Mouse (Mus musculus) kidney, adult 2 months (tissue): ENCODE measurements at regions not wholly inside any gene's neighbourhood (a gene's known extent, or its start where the extent isn't known, plus 50 kb on each side); places are given as distances from the start of the nearest gene placed in this dataset.

Source experiments
- DNase-seq: peaks from one replicate; pipeline ENCODE4 v3.0.0; 2021
- H3K27ac ChIP-seq: fragments of 200-500 bp; 2 replicates; pipeline ENCODE4 v1.5.1; 2012; ENCODE audit warnings: low read depth, low read length, control low read depth, inconsistent platforms; ENCODE audit not compliant: insufficient read depth
- H3K27me3 ChIP-seq: fragments of 200-500 bp; replicated peaks from 2 replicates; pipeline ENCODE4 v1.6.1; 2012; ENCODE audit warnings: mild to moderate bottlenecking, moderate library complexity, low read length, inconsistent platforms; ENCODE audit not compliant: control insufficient read depth, insufficient read depth
- H3K36me3 ChIP-seq: fragments of 200-500 bp; 2 replicates; pipeline ENCODE4 v1.6.1; 2012; ENCODE audit warnings: mild to moderate bottlenecking, moderate library complexity, low read length, inconsistent platforms; ENCODE audit not compliant: control insufficient read depth, insufficient read depth
- H3K4me1 ChIP-seq: fragments of 200-500 bp; 2 replicates; pipeline ENCODE4 v1.6.1; 2011; ENCODE audit warnings: low read length; ENCODE audit not compliant: control insufficient read depth, insufficient read depth
- H3K4me3 ChIP-seq: fragments of 200-500 bp; 2 replicates; pipeline ENCODE4 v1.5.1; 2011; ENCODE audit warnings: mild to moderate bottlenecking, low read depth, low read length, control low read depth; ENCODE audit not compliant: insufficient read depth
- CTCF ChIP-seq: fragments of 200-500 bp; conservative IDR thresholded peaks from 2 replicates; pipeline ENCODE4 v1.5.1; 2011; ENCODE audit warnings: low read depth, mild to moderate bottlenecking, control low read depth, low read length, moderate library complexity, mixed read lengths; ENCODE audit not compliant: insufficient read depth, insufficient read length
- POLR2A ChIP-seq: fragments of 200-500 bp; IDR thresholded peaks from one replicate; pipeline ENCODE4 v1.6.1; 2011; ENCODE audit warnings: low read depth, low read length, control low read depth
- WGBS: fragments of 180-500 bp; shearing (Covaris S2); methylation state at CpG from one replicate; pipeline ENCODE4 v1.1.7; 2018; 5-methylcytosine and 5-hydroxymethylcytosine counted together

DNA sequence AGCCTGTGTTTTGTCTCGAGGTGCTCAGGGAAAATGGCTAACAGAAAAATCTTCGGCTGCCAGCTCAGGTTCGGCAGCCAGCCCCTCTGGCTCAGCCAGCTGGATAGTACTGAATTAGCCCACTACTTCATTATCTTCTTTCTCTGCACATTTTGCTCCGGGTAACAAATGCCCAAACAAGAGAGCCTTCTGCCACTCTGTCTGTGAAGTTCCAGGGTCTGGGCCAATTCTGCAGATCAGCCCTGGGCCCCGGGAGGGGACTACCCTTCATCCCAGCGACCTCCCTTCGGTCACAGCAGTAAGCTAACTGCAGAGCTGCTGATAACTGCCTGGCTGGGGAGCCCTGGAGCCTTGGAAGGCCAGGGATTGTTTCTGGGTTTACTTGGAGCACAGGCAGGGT lies 119.6 kb upstream of the Ofcc1 start:
- no peak for DNase-seq
- H3K4me3 ChIP-seq = no peak overlapping the region
- no peaks in the 10 kb centered on the region for H3K27me3 ChIP-seq
- H3K4me1 ChIP-seq = no peaks in the 10 kb centered on the region
- H3K27ac ChIP-seq = no peak overlapping the region
- no peak for TF ChIP-seq POLR2A
- no peak for TF ChIP-seq CTCF
- no peaks in the 10 kb centered on the region for H3K36me3 ChIP-seq
- WGBS = 63% methylated on average over 7 of the region's 7 CpGs

DNA sequence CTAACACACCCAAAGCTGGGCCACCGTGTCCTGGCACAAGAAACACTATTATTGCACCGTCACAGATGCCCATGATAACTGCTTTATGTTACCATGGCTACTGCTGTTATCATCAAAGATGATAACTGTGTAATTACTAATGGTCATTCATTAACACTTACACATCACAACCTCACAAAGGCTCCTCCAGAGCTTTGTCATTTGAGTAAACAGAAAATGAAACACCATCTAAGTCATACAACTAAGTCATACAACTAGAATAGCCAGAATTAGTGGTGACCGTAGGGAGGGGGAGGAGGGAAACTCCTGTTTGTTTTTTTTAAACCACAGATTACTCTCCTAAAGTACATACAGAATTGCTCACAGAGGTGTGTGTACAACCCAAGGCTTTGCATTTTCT lies 111.4 kb upstream of the Ofcc1 start:
- Histone ChIP-seq H3K4me3 (no peak overlapping the region), H3K36me3 (no peaks in the 10 kb centered on the region), H3K27me3 (no peaks in the 10 kb centered on the region), H3K27ac (no peak overlapping the region), H3K4me1 (no peaks in the 10 kb centered on the region)
- TF ChIP-seq POLR2A = no peak
- no peak for TF ChIP-seq CTCF
- WGBS = 86% methylated on average over 3 of the region's 3 CpGs
- no peak for DNase-seq

DNA sequence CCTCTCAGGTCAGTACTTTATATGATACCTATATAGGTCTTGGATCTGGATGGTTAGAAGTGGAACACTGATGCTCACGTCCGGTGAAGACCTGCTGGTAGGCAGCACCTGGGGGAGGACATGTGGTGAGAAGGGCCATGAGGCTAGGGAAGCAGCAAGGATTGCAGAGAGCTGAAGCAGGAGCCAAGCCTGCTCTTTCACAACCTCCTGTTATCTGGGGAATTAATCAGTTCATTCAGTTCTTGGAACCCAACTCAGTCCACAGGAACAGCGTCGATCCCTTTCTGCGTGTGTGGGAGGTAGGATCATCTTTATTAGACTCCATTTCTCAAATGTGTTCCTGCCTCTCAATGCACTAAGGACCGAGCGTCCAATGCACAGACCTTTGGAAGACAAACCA lies 107.9 kb upstream of the Ofcc1 start:
- no peak for DNase-seq
- Histone ChIP-seq H3K4me3 (no peak overlapping the region), H3K4me1 (no peaks in the 10 kb centered on the region), H3K27me3 (no peaks in the 10 kb centered on the region), H3K36me3 (no peaks in the 10 kb centered on the region), H3K27ac (no peak overlapping the region)
- TF ChIP-seq CTCF (no peak), POLR2A (no peak)
- WGBS = 67% methylated on average over 7 of the region's 7 CpGs

DNA sequence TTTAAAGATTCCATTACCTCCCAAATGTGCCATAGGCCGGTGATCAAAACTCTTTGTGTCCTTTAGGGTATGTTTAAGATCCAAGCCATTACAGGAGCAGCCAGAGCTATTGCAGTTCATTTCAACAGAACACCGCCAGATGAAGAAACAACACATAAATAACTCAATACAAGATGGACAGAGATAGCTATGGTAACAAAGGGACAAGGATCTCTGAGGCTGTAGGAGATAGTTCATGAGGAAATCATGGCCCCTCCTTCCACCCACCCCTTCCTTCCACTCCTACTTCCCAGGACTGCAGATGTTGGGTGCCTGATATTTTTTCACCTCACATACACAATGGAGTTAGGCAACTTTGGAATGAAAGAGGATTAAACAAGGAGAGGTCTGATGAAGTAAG lies 92.1 kb upstream of the Ofcc1 start:
- 79% methylated on average over 2 of the region's 2 CpGs for WGBS
- H3K4me3 ChIP-seq = no peak overlapping the region
- H3K27me3 ChIP-seq = no peaks in the 10 kb centered on the region

DNA sequence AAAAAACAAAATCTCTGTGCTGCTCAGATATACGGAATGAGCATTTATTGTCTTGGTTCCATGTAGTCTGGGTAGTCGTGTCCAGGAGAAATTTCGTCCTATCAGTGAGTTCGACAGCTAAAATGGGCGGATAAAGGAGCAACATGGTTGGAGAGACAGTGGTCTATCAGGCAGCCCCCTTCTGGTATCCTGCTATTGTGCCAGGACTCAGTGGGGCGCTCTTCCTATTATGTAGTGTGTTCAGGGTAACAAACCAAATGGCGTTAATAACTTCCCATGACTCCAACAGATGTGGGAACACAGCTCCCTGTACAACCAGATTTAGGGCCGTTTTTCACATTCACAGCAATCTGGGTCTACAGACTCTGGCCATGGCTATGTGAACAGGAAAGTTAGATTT lies 68.6 kb upstream of the Ofcc1 start:
- Histone ChIP-seq H3K36me3 (no peaks in the 10 kb centered on the region), H3K4me1 (no peaks in the 10 kb centered on the region), H3K27ac (no peak overlapping the region), H3K27me3 (no peaks in the 10 kb centered on the region), H3K4me3 (no peak overlapping the region)
- TF ChIP-seq CTCF (no peak), POLR2A (no peak)
- DNase-seq = no peak
- 80% methylated on average over 8 of the region's 8 CpGs for WGBS

More for the DNA sequence above, 92.1 kb upstream of the Ofcc1 start:
- Histone ChIP-seq H3K36me3 (no peaks in the 10 kb centered on the region), H3K27ac (no peak overlapping the region), H3K4me1 (no peaks in the 10 kb centered on the region)
- no peak for TF ChIP-seq CTCF
- TF ChIP-seq POLR2A = no peak
- DNase-seq = no peak

DNA sequence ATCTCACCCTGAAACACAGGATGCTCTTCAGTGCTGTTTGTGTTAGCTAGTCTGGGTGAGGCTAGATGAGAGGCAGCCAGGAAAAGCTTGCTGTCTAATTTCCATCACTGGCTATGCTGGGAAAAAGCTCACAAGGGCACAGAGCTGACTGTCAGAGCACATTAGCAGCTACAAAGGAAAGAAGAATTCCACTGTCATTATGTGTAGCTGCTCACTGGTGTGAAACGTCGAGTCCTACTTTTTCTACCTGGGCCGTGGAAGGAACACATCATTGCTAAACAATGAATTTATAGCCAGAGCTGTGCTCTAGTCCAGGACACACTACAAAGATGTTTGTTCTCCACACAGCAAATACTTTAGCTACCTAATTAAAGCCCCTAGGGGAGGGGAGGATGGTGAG lies 61.8 kb upstream of the Ofcc1 start:
- H3K27ac ChIP-seq = no peak overlapping the region
- TF ChIP-seq POLR2A = no peak
- no peak for TF ChIP-seq CTCF
- WGBS = 48% methylated on average over 3 of the region's 3 CpGs
- no peak for DNase-seq
- no peaks in the 10 kb centered on the region for H3K4me1 ChIP-seq
- no peaks in the 10 kb centered on the region for H3K36me3 ChIP-seq
- H3K4me3 ChIP-seq = no peak overlapping the region
- no peaks in the 10 kb centered on the region for H3K27me3 ChIP-seq

DNA sequence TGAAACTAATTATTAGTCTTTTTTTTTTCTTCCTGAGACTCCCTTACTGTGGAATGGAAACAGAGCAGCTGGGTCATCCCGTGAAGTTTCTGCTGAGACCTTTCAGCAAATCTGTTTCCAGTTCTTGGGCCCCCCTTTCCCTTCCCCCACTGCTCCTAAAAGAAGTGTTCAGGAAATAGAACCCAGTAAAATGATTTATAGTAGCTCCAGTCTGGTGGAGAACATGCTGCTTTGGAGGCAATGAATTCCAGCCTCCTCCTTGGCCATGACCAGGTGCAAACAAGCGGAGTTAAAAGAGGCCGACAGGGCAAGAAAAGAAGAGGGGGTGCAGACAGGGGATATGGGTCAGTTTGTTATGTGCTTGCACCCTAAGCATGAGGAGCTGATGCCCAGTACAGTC lies 56.6 kb upstream of the Ofcc1 start:
- 26% methylated on average over 3 of the region's 3 CpGs for WGBS
- TF ChIP-seq CTCF = no peak
- TF ChIP-seq POLR2A = no peak
- Histone ChIP-seq H3K36me3 (no peaks in the 10 kb centered on the region), H3K4me3 (no peak overlapping the region), H3K27me3 (no peaks in the 10 kb centered on the region), H3K4me1 (no peaks in the 10 kb centered on the region), H3K27ac (no peak overlapping the region)
- no peak for DNase-seq

DNA sequence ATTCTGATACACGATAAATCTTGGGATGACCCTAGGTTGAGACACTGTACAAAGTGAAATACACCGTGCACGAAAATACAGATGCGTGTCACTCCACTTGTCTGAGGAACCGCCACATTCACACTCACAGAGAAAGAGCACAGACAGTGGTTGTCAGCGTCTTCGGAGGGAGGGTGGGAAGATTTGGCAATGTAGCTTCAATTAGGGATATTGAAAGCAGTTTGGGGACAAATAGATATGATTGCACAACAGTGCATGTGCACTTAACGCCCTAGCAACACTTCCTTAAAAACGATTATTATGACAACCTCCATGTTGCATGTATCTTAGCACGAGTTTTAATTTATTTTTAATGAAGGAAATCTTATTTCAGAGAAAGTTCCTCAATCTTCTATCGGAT lies 51.8 kb upstream of the Ofcc1 start:
- no peak overlapping the region for H3K4me3 ChIP-seq
- no peaks in the 10 kb centered on the region for H3K27me3 ChIP-seq
- H3K27ac ChIP-seq = no peak overlapping the region
- WGBS = 85% methylated on average over 11 of the region's 11 CpGs
- no peak for DNase-seq
- no peaks in the 10 kb centered on the region for H3K4me1 ChIP-seq
- H3K36me3 ChIP-seq = no peaks in the 10 kb centered on the region
- TF ChIP-seq CTCF = no peak
- no peak for TF ChIP-seq POLR2A
